Mouse (Mus musculus): ENCODE measurements around the gene Epn1. TPM values are rescaled to one million over a fixed set of nuclear protein-coding genes. Genes with fewer than 3 reads are reported as not detected.
A peak's percentile ranks its signal among the peaks of the same experiment; 100 is the strongest.

The Epn1 gene
- 59.3 and 66.2 TPM in 2 replicates for polyA plus RNA-seq (2014; fragmentation: Nextera tagmentation; extraction: Ambion mirVana)

DNA sequence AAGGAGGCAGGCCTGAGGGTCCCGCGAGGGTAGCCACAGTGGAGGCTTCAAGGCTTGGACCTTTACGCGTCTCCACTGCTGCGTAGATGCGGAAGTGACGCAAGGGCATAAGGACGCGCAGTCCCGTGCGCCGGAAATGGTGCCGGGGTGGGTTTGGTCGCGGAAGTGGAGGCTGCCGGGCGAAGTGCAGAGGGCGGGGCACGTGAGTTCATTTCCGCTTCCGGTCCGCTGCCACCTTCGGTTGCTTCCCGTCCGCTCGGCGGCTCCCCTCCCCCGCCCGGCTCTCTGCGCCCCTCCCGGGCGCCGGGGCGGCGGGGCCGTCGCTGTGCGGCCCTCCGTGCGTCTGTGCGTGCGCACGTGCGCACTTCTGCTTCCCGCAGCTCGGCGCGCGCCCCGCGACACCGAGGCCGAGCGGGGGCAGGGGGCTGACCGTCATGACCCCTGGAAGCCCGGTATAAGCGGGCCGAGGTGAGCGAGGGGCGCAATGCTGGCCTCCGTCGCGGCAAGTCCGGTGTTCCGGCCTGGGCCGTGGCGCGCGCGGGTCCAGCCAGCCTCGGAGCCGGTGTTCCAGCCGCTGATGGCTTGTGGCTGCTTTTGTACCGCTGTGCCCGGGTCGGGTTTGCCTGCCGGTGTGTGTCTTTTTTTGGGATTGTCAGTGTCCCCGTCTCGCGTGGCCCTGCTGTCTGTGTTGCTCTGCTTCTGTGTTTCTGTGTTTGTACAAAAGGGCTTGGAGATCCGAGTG is at the start of gene Epn1:
Gene Epn1, plus strand, starts transcription at position 226 of the 742 bp plus-strand sequence.
- peaks cover 10% of the 10 kb centered on the region; the same call in 1 of the 2 replicates for H3K4me1 ChIP-seq (ENCODE audit: control insufficient read depth, insufficient read depth, low read length)
- H3K4me2 ChIP-seq (ENCODE audit: low read depth, low read length) = peak within 1 kb of the TSS; percentile 69
- H3K36me3 ChIP-seq (ENCODE audit: control insufficient read depth, insufficient read depth, low read length) = peaks cover 64% of the 10 kb centered on the region
- peak within 1 kb of the TSS; percentile 94 for H3K27ac ChIP-seq (replicated peaks; ENCODE audit: low read depth, low read length)
- no peaks in the 10 kb centered on the region for H3K9me3 ChIP-seq (ENCODE audit: control insufficient read depth, low read length)
- 2% methylated on average over 18 of the region's 81 CpGs for WGBS
- peak; percentile 98 for ATAC-seq (ENCODE audit: low read depth)
- H3K9ac ChIP-seq (ENCODE audit: low read depth, low read length) = peak within 1 kb of the TSS; percentile 98
- H3K4me3 ChIP-seq (ENCODE audit: low read depth, low read length) = peak within 1 kb of the TSS; percentile 100
- DNase-seq (ENCODE audit: low spot score) = peak; percentile 98
- no peaks in the 10 kb centered on the region for H3K27me3 ChIP-seq (replicated peaks; ENCODE audit: control insufficient read depth, insufficient read depth, low read length)

DNA sequence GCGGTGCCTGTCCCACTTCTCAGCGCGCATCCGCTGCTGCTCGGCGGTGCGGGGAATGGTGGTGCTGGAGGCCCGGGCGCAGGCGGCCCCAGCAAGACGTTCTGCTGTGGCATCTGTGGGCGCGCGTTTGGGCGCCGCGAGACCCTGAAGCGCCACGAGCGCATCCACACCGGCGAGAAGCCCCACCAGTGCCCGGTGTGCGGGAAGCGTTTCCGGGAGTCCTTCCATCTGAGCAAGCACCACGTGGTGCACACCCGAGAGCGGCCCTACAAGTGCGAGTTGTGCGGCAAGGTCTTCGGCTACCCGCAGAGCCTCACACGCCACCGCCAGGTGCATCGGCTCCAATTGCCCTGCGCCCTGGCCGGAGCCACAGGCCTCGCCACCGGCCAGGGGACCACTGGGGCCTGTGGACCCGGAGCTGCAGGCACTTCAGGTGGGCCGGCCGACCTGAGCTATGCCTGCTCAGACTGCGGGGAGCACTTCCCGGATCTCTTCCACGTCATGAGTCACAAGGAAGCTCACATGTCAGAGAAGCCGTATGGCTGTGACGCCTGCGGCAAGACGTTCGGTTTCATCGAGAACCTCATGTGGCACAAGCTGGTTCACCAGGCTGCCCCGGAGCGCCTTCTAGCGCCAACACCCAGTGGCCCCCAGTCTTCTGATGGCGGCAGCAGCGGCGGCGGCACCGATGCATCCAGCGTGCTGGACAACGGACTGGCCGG is 49.3 kb upstream of the Epn1 start:
- H3K9me3 ChIP-seq (ENCODE audit: control insufficient read depth, low read length) = peaks cover 38% of the 10 kb centered on the region
- peaks cover 96% of the 10 kb centered on the region for H3K36me3 ChIP-seq (ENCODE audit: control insufficient read depth, insufficient read depth, low read length)

DNA sequence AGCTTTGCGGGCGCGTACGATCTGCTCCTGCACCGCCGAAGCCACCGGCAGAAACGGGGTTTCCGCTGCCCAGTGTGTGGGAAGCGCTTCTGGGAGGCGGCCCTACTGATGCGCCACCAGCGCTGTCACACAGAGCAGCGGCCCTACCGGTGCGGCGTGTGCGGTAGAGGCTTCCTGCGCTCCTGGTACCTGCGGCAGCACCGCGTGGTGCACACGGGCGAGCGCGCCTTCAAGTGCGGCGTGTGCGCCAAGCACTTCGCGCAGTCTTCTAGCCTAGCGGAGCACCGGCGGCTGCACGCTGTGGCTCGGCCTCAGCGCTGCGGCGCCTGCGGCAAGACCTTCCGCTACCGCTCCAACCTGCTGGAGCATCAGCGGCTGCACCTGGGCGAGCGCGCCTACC is 48.5 kb upstream of the Epn1 start:
- H3K4me3 ChIP-seq (ENCODE audit: low read depth, low read length) = no peak overlapping the region
- H3K9me3 ChIP-seq (ENCODE audit: control insufficient read depth, low read length) = peaks cover 38% of the 10 kb centered on the region
- no peak overlapping the region for H3K4me2 ChIP-seq (ENCODE audit: low read depth, low read length)
- WGBS = 81% methylated on average over 25 of the region's 46 CpGs
- H3K27ac ChIP-seq (replicated peaks; ENCODE audit: low read depth, low read length) = no peak overlapping the region
- H3K27me3 ChIP-seq (replicated peaks; ENCODE audit: control insufficient read depth, insufficient read depth, low read length) = no peaks in the 10 kb centered on the region
- DNase-seq (ENCODE audit: low spot score) = no peak
- H3K4me1 ChIP-seq (ENCODE audit: control insufficient read depth, insufficient read depth, low read length) = no peaks in the 10 kb centered on the region
- ATAC-seq (ENCODE audit: low read depth) = no peak
- H3K36me3 ChIP-seq (ENCODE audit: control insufficient read depth, insufficient read depth, low read length) = peaks cover 98% of the 10 kb centered on the region
- no peak overlapping the region for H3K9ac ChIP-seq (ENCODE audit: low read depth, low read length)

More for the DNA sequence above, 49.3 kb upstream of the Epn1 start:
- Histone ChIP-seq H3K9ac (ENCODE audit: low read depth, low read length) (no peak overlapping the region), H3K27ac (replicated peaks; ENCODE audit: low read depth, low read length) (no peak overlapping the region), H3K4me2 (ENCODE audit: low read depth, low read length) (no peak overlapping the region), H3K4me1 (ENCODE audit: control insufficient read depth, insufficient read depth, low read length) (no peaks in the 10 kb centered on the region), H3K4me3 (ENCODE audit: low read depth, low read length) (no peak overlapping the region; the same call in 1 of the 2 replicates), H3K27me3 (replicated peaks; ENCODE audit: control insufficient read depth, insufficient read depth, low read length) (no peaks in the 10 kb centered on the region)
- DNase-seq (ENCODE audit: low spot score) (no peak), ATAC-seq (ENCODE audit: low read depth) (no peak)
- WGBS = 89% methylated on average over 61 of the region's 63 CpGs

DNA sequence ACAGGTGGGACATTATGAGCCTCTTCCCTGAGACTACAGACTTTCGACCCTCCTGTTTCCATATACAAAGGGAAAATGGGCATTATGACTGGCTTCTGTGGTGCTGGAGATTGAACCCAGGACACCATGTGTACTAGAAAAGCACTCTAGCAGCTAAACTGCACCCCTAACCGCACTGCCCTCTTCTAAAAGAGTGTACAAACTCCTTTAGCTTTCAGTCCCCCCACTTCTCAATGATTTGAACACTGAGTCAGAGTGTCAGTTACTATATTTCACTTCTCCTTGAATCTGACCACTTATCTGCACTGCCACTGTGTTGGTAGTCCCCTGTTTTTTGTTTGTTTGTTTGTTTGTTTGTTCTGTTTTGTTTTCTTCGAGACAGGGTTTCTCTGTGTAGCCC is 46.2 kb upstream of the Epn1 start, which contains the start of gene 4632433K11Rik:
Gene 4632433K11Rik, plus strand, starts transcription at position 301 of the 400 bp plus-strand sequence.
- Histone ChIP-seq H3K4me3 (ENCODE audit: low read depth, low read length) (no peak within 1 kb of the TSS), H3K36me3 (ENCODE audit: control insufficient read depth, insufficient read depth, low read length) (peaks cover 79% of the 10 kb centered on the region), H3K9me3 (ENCODE audit: control insufficient read depth, low read length) (peaks cover 37% of the 10 kb centered on the region), H3K4me2 (ENCODE audit: low read depth, low read length) (no peak within 1 kb of the TSS), H3K9ac (ENCODE audit: low read depth, low read length) (no peak within 1 kb of the TSS), H3K4me1 (ENCODE audit: control insufficient read depth, insufficient read depth, low read length) (no peaks in the 10 kb centered on the region), H3K27me3 (replicated peaks; ENCODE audit: control insufficient read depth, insufficient read depth, low read length) (no peaks in the 10 kb centered on the region), H3K27ac (replicated peaks; ENCODE audit: low read depth, low read length) (no peak within 1 kb of the TSS)
- WGBS = 83% methylated on average over 3 of the region's 3 CpGs
- ATAC-seq (ENCODE audit: low read depth) = no peak
- no peak for DNase-seq (ENCODE audit: low spot score)

DNA sequence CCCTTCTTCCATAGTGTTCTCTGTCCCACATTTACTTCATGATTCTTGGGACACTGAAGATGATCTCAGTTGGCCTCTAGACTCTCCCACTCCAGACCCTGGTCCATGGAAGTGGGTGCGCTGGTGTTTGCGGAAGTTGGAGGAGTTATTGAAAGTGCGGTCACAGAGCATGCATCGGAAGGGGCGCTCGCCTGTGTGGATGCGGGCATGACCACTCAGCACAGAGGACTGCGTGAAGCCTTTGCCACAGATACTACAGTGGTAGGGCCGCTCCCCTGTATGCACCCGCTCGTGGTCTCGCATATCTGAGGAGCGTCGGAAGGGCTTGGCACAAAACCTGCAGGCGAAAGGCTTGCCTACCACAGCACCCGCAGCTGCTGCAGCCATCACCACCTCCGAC is 44.4 kb upstream of the Epn1 start:
- ATAC-seq (ENCODE audit: low read depth) = no peak
- H3K9me3 ChIP-seq (ENCODE audit: control insufficient read depth, low read length) = peaks cover 19% of the 10 kb centered on the region
- no peak overlapping the region for H3K9ac ChIP-seq (ENCODE audit: low read depth, low read length)
- no peak for DNase-seq (ENCODE audit: low spot score)
- H3K4me3 ChIP-seq (ENCODE audit: low read depth, low read length) = no peak overlapping the region
- no peaks in the 10 kb centered on the region for H3K27me3 ChIP-seq (replicated peaks; ENCODE audit: control insufficient read depth, insufficient read depth, low read length)
- no peak overlapping the region for H3K4me2 ChIP-seq (ENCODE audit: low read depth, low read length)
- H3K27ac ChIP-seq (replicated peaks; ENCODE audit: low read depth, low read length) = no peak overlapping the region
- peaks cover 65% of the 10 kb centered on the region for H3K36me3 ChIP-seq (ENCODE audit: control insufficient read depth, insufficient read depth, low read length)
- H3K4me1 ChIP-seq (ENCODE audit: control insufficient read depth, insufficient read depth, low read length) = peaks cover 6% of the 10 kb centered on the region; the same call in 1 of the 2 replicates
- 95% methylated on average over 17 of the region's 17 CpGs for WGBS

DNA sequence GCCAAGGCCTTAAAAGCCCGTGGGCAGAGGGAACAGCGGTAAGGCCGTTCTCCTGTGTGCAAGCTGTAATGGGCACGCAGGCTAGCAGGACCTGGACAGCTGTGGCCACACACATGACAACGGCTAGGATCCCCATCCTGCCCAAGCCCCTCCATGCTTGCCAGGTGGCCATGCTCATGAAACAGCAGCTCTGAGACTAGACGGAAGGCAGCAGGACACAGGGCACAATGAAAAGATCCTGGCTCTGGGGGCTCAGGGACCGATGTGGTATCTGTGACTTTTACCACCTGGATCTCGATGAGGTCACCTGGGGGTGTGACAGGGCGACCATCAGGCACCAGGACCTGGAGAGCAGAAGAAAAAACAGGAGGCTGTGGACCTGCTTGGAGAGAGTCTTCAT is 43.9 kb upstream of the Epn1 start:
- DNase-seq (ENCODE audit: low spot score) = no peak
- H3K4me2 ChIP-seq (ENCODE audit: low read depth, low read length) = no peak overlapping the region
- H3K27me3 ChIP-seq (replicated peaks; ENCODE audit: control insufficient read depth, insufficient read depth, low read length) = no peaks in the 10 kb centered on the region
- ATAC-seq (ENCODE audit: low read depth) = no peak
- no peak overlapping the region for H3K27ac ChIP-seq (replicated peaks; ENCODE audit: low read depth, low read length)
- H3K9ac ChIP-seq (ENCODE audit: low read depth, low read length) = no peak overlapping the region
- peaks cover 14% of the 10 kb centered on the region for H3K9me3 ChIP-seq (ENCODE audit: control insufficient read depth, low read length)
- H3K4me3 ChIP-seq (ENCODE audit: low read depth, low read length) = no peak overlapping the region
- peaks cover 60% of the 10 kb centered on the region for H3K36me3 ChIP-seq (ENCODE audit: control insufficient read depth, insufficient read depth, low read length)
- 95% methylated on average over 9 of the region's 9 CpGs for WGBS
- peaks cover 6% of the 10 kb centered on the region; the same call in 1 of the 2 replicates for H3K4me1 ChIP-seq (ENCODE audit: control insufficient read depth, insufficient read depth, low read length)

DNA sequence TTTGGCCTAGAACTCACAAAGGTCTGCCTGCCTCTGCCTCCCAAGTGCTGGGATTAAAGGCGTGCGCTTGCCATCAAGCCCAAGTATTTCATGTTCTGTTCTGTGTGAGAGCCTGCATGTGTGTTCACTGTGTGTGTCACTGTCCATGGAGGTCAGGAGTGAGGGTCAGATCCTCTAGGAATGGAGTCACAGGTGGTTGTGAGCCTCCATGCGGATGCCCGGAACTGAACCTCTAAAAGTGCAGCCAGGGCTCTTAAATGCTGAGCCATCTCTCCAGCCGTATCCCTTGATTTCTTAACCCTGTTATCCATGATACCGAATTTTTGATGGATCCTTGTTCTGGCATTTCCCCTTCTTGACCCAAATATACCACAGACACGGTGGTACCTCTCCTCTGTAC is 43.0 kb upstream of the Epn1 start:
- WGBS = 96% methylated on average over 7 of the region's 7 CpGs
- H3K36me3 ChIP-seq (ENCODE audit: control insufficient read depth, insufficient read depth, low read length) = peaks cover 51% of the 10 kb centered on the region

DNA sequence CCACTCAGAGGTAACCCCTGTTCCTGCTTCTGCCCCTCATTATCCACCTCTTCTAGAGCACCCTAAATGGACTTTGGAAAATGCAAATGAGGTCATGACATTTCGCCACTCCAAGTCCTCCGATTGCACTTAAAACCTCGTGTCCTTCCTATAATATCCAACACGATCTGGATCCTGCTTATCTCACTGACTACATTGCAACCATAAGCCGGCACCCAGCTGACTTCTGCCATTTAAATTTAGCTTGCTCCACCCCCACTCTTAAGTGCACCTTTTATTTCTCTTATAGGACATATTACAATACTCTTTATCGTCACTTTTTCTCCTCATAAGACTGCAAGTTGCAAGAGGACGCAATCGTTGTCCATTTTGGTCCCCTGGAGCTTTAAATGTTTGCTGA is 42.6 kb upstream of the Epn1 start:
- Histone ChIP-seq H3K4me1 (ENCODE audit: control insufficient read depth, insufficient read depth, low read length) (peaks cover 6% of the 10 kb centered on the region; the same call in 1 of the 2 replicates), H3K9me3 (ENCODE audit: control insufficient read depth, low read length) (peaks cover under 1% of the 10 kb centered on the region; the same call in 1 of the 2 replicates), H3K27ac (replicated peaks; ENCODE audit: low read depth, low read length) (peak overlapping the region; percentile 97; the same call in 1 of the 2 replicates), H3K4me3 (ENCODE audit: low read depth, low read length) (peak overlapping the region; percentile 71), H3K4me2 (ENCODE audit: low read depth, low read length) (peak overlapping the region; percentile 65), H3K27me3 (replicated peaks; ENCODE audit: control insufficient read depth, insufficient read depth, low read length) (no peaks in the 10 kb centered on the region), H3K36me3 (ENCODE audit: control insufficient read depth, insufficient read depth, low read length) (peaks cover 47% of the 10 kb centered on the region), H3K9ac (ENCODE audit: low read depth, low read length) (no peak overlapping the region; the same call in 1 of the 2 replicates)
- DNase-seq (ENCODE audit: low spot score) = no peak
- ATAC-seq (ENCODE audit: low read depth) = no peak
- 90% methylated on average over 8 of the region's 8 CpGs for WGBS

More for the DNA sequence above, 43.0 kb upstream of the Epn1 start:
- DNase-seq (ENCODE audit: low spot score) (no peak), ATAC-seq (ENCODE audit: low read depth) (no peak)
- H3K9ac ChIP-seq (ENCODE audit: low read depth, low read length) = no peak overlapping the region
- no peak overlapping the region for H3K27ac ChIP-seq (replicated peaks; ENCODE audit: low read depth, low read length)
- H3K4me2 ChIP-seq (ENCODE audit: low read depth, low read length) = no peak overlapping the region; the same call in 1 of the 2 replicates
- peaks cover 6% of the 10 kb centered on the region; the same call in 1 of the 2 replicates for H3K4me1 ChIP-seq (ENCODE audit: control insufficient read depth, insufficient read depth, low read length)
- H3K9me3 ChIP-seq (ENCODE audit: control insufficient read depth, low read length) = peaks cover 5% of the 10 kb centered on the region
- no peak overlapping the region for H3K4me3 ChIP-seq (ENCODE audit: low read depth, low read length)
- H3K27me3 ChIP-seq (replicated peaks; ENCODE audit: control insufficient read depth, insufficient read depth, low read length) = no peaks in the 10 kb centered on the region
